Mouse (Mus musculus) lung, postnatal 14 days (tissue): ENCODE data around the gene Ptpn18.
"Not testable (repeated sequence)": the region's sequence is repeated elsewhere in the genome, so short reads cannot be mapped to it uniquely, and the experiment has no call there.

Experiments used
- DNase-seq: peaks from one replicate; pipeline ENCODE4 v3.0.0; 2021

The Ptpn18 gene

DNA sequence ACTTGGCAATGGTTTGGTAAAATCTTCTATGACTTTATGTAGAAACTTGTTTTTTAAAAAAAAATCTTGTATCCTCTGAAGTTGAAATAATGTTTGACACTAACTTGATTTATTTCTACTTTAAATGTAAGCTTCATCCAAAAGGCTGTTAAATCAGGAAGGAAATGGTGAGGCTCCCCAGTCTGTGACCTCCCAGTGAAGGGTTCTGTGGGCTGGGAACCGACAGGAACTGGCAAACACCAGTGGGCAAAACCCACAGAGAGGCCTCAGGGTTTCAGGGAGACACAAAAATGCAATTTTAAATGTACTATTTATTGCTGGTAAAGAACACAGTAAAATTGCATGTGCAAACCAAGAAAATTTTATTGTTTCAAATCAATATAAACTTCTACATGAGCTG is 58.2 kb downstream of the Ptpn18 start:
- DNase-seq = not testable (repeated sequence)

DNA sequence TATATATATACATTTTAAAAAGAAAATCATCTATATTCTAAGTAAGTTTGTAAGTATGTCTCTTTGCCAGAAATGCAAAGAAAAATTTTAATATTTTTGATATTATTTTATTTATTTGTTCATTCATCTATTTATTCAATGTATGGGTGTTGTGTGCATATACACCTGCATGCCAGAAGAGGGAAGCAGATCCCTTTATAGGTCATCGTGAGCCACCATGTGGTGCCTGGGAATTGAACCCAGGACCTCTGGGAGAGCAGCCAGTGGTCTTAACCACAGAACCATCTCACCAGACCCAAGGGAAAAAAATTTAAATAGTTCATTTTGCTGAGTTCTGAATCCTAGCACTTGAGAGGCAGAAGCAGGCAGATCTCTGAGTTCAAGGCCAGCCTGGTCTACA is 58.7 kb downstream of the Ptpn18 start:
- no peak for DNase-seq

DNA sequence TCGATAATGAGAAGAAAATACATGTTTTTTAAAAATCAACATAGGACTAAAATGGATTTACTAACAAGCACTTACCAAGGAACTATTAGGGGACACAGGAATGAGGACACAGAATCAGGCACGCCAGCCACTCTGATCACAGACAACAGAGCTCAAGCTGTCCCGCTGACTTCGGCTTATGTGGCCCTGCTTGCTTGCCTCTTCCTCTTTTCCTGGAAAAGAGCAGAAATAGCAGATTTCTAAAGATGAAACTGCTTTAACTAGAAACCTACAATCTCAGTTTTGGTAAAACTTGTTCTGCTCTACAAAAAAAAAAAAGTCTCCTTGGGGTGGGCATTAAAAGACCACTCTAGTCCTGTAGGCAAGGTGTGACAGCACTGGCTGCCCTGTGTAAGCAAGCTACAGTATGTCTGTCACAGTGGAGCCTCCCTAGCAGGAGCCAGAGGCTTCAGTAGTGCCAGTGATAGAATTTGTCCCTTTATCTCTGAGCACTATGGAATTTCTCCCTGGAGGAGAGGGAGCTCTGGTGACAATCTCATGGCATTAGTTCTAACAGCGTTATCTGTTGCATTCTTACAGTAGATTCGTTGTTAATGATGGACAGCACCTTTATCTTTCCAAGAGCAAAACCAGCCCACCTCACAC is 62.8 kb downstream of the Ptpn18 start:
- DNase-seq = no peak

DNA sequence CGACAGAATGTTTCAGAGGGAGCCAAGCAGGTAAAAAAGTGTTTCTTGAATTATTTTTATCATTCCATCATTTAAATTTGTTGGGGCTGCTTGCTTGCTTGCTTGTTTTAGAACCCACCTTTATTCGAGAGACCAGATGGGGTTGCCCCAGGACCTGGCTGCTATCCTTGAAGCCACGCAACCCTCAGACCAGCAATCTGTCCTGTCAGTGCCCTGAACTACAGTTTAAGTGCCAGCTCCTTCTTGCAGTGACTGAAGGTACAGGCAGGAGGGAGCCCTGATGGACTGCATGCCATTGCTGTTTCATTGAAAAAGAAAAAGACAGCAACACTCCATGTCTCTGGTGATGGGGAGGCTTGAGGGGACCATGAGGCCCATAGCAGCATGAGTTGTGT is 63.3 kb downstream of the Ptpn18 start:
- no peak for DNase-seq

DNA sequence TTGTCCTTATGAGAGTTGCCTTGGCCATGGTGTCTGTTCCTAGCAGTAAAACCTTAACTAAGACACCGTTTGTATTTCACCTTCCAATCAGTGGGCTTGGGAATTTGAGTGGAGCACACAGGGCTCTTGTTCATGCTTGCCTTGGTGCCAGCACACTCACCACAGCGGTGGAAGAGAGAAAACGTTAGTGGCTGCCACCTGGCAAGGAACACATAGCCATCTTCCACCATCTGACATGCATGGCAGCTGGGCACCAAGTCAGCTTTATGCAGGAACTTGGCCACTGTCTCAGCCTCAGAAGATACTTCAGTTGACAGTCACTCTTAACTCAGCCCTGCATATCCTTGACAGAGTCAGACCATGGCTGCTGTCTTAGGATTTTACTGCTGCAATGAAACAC is 64.1 kb downstream of the Ptpn18 start:
- DNase-seq = no peak
